Mouse (Mus musculus): ENCODE results near the gene Tmem150b.

The Tmem150b gene

DNA sequence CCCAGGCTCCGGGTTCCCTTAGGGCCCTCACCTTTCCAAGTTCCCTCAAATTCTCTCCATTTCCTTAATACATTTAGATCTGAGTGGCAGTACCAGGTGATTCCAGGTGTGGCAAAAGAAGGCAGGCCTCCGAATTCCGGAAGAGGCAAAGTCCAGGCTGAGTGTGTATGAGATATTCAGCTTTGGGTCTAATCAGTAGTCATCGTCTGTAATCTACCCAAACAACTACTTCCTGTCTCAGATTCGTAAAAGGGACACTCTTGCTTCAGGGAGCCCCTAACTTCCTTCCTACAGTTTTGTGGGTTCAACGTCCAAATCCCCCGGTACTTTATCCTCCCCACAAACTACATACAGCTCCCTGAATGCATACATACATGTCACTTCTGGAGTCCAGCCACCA lies at the start of gene Tmem150b:
Gene Tmem150b, minus strand, starts transcription at position 81 of the 400 bp plus-strand sequence.
- CTCF ChIA-PET, result no interaction called here

- CTCF ChIA-PET, result no interaction called here
These were observed 46.2 kb upstream of the Tmem150b start, which contains the start of gene Fam71e2 for GRCm38 (mm10) chr7:4771202-4771601. Fam71e2 (minus strand) TSS chr7:4771302.

GRCm38 (mm10) chr7:4764946-4765710 lies 40.1 kb upstream of the Tmem150b start:
- CTCF ChIA-PET, result interaction anchor here (0.6 kb wide), 2 partner anchors 9 to 16 kb away, joined by 3 to 5 read pairs; no protein-coding TSS in a partner anchor

DNA sequence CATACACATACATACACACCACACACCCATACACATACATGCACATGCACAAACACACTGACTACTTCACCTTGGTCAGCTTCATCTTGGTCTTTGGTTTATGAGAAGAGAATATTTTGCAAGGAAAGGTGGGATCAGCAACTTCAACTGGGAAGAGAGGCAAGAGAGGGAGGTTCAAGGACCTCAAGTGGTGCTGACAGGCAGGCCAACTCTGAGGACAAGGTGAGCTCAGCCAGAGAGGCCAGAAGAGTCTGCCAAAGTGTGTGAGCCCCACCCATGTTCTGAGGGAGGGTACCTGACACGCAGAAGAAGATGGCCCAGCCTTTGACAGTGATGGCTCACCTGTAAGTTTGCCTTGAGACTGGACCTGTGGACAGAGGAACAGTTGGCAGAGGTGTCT lies 34.6 kb upstream of the Tmem150b start:
- CTCF ChIA-PET, result no interaction called here

DNA sequence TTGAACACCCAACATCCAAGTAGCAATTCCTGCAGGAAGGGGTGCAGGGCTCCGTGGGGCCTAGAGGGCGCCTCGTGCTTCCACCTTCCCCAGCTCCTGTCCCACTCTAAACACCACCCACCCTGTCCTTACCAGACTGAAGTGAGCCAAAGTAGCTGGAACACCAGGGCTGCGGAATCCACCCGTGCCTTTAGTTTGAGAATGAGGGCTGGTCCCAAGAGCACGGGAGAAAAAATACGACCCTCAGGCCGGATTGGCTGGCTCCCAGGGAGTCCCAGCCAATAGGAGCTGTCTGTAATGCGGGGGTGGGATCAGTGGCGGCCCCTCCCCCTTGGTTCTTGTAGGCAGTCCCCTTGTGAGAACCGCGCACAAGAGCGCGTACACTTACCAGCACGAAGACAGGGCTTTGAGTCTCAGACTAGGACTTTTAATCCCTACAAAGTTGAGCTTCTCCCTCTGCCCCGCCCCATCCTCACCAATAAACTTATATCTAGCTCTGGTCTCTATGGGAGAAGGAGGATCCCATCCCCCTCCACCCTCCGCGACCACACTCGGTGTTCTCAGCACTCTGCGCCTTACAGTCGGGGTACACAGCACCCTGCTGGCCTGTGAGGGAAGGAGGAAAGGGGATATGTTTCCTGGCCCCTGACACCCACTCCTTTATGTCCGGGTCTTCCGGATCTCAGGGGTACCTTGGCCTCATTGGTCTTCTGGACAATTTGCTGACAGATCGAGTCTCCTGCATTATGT lies 27.9 kb upstream of the Tmem150b start, which contains the start of gene Cox6b2:
Gene Cox6b2, minus strand, starts transcription at position 274 of the 750 bp plus-strand sequence.
- CTCF ChIA-PET, result interaction anchor here (0.6 kb wide), 1 partner anchor 187 kb away, joined by 3 read pairs; no protein-coding TSS in a partner anchor

- CTCF ChIA-PET, result interaction anchor here (0.6 kb wide), 1 partner anchor 188 kb away, joined by 3 read pairs; no protein-coding TSS in a partner anchor
These were observed 27.1 kb upstream of the Tmem150b start for GRCm38 (mm10) chr7:4751971-4752820.

GRCm38 (mm10) chr7:4749169-4749568 lies 24.1 kb upstream of the Tmem150b start:
- CTCF ChIA-PET, result no interaction called here

DNA sequence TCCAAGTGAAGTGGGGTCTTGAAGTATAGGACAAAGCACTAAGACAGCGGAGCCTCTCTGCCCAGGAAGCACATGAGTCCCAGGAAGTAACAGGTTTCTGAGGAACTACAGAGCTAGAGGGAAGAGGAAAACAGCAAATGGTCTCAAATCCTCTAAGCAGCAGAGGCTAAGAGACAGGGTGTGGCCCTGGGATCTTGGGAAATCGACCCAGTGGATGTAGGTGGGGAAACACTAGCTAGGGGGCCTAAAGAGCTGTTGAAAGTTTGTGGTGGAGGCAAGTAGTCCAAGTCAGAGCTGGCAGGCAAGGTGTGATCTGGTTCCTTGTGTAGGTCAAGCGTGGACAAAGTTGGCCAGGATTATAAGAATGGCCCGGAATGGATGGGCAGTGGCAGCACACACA lies 23.3 kb upstream of the Tmem150b start:
- CTCF ChIA-PET, result no interaction called here

DNA sequence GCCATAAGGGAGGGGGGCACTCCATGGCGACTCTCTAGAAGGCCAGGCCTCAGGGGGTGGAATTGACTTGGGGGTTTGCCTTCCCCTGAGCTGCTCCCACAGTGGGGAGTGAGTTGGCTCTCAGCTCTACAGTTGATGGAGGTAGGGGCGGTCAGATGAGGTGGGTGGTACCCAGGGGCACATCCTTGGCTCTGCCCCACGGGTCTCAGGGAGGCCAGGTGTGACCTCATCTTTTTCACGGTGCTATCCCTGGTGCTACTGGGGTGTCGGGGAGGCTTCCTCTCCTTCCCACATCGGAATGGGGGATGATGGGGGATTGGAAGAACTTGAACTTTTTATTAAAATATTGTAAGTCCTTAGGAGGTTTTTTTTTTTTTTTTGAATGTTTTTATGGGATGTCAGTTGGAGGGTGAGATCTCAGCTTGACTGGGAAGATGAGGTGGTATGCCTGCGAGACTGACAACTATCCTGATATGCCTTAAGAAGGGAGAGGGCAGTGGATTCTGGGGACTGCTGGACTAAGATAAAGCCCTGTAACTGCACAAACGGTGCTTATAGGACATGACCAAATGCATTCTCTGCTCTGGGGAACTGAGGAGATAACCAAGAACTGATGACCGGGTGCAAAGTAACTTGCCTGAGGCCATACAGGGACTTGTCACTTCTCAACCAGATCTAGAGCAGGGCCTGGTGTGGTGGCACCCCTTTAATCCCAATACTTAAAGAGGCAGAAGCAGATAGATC lies 22.3 kb upstream of the Tmem150b start:
- CTCF ChIA-PET, result interaction anchor here (0.6 kb wide), 1 partner anchor 309 kb away, joined by 3 read pairs; no protein-coding TSS in a partner anchor

DNA sequence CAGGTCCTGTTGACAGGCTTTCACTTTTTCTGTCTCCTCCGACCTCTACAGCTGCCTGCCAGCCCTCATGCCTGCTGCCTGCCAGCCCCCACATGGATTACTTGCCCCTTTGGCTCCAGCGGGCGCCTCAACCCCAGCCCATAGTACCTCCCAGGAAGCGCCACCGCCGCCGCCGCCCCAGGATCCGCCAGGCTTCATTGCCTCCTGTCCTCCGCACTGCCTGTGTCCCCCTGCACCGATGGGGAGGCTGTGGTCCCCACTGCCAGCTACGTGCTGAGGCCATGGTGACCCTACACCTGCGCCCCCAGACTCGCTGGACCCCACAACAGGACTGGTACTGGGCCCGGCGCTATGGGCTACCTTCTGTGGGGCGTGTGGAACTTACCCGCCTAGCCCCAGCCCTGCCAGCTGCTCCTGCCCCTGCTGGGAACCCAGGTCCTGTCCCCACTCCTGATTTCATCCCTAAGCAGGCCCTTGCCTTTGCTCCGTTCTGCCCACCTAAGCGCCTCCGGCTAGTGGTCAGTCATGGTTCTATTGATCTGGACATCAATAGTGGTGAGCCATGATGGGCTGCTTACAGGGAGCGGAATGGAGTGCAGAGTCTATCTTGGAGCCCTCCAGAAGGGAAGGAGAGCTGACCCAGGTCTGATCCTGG lies 21.4 kb upstream of the Tmem150b start:
- CTCF ChIA-PET, result no interaction called here

- CTCF ChIA-PET, result no interaction called here
These were observed 19.8 kb upstream of the Tmem150b start for GRCm38 (mm10) chr7:4744886-4745285.

DNA sequence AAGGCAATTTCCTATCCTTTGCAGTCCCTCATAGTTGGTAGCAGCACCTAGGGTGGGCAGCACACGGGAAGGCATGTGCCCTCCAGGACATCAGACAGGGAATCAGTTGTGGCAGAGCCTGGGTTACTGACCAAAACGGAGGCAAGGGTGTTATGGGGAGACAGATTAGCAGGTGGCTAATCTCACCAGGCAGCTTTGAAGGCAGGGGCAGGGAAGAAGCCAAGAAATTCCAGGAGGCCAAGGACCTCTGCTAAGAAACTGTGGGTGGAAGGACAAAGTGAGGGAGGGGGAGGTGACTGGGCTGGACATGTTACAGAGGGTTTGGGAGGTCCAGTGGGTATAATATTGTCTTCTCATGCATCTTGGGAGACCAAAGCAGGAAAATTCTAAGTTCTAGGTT lies 18.3 kb upstream of the Tmem150b start:
- CTCF ChIA-PET, result no interaction called here

GRCm38 (mm10) chr7:4742482-4742819 lies 17.4 kb upstream of the Tmem150b start:
- CTCF ChIA-PET, result no interaction called here

GRCm38 (mm10) chr7:4741672-4742481 lies 16.8 kb upstream of the Tmem150b start:
- CTCF ChIA-PET, result no interaction called here

GRCm38 (mm10) chr7:4741151-4741550 lies 16.1 kb upstream of the Tmem150b start:
- CTCF ChIA-PET, result no interaction called here

- CTCF ChIA-PET, result interaction anchor here (0.9 kb wide), 1 partner anchor 26 kb away, joined by 3 read pairs; no protein-coding TSS in a partner anchor
These were observed 15.3 kb upstream of the Tmem150b start for GRCm38 (mm10) chr7:4740309-4740727.

DNA sequence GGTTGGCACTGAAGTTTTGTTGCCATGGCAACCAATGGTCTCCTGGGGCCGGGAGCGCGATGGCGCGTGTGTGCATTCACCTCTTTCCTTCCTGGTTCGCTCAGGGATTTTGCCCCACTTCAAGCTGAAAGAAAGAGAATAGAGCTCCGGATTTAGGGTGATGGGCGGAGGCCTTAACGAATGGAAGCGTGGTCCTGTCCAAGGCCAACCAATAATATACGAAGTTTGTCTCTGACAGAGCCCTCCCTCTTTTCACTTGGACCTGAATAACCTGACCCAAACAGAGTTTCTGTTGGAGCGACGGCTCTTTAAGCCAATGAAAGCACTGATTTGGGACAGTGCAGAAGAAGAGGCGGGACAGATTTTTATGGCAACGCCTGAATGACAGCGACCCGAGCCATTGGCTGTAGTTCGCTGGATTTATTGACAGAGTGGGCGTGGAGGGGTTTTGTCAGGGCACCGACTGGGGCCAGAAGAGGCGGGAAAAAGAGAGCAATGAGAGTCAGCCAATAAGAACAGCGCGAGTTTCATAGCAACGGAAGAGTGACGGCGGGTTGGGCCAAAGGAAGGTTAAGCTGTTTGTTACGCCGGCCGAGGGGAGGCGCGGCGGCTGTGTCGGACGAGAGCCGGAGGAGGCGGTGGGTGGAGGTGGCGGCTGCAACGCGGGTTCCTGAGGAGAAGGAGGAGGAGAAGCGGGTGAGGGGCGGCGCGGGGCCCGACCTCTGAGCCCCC lies 14.7 kb upstream of the Tmem150b start, which contains the start of gene Kmt5c:
Gene Kmt5c, plus strand, starts transcription at position 572 of the 732 bp plus-strand sequence.
- CTCF ChIA-PET, result interaction anchor here (0.9 to 1.5 kb wide), 2 partner anchors 26 to 53 kb away, joined by 3 to 4 read pairs; partner anchors contain the start of gene Rpl28

DNA sequence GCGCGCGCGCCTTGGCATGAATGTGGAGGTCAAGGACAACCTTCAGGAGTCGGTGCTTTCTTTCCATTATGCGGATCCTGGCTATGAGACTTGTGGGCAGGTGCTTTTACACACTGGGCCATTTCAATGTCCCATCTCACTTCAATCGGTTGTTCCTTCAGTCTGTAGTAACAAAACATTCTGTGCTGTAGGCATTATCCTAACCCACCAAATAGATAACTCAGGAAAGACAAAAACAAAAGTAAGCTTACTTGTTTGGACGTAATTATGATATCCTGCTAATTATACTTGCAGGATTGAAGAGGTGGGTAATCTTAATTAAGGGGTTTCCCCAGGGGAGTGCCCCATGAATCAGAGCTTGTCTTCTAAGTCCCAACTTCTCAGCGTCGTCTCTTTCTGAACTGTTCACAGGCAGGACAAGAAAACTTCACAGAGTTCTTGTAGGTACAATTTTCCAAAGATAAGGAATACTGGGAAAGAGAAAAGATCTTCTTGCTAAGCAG lies 14.0 kb upstream of the Tmem150b start:
- CTCF ChIA-PET, result interaction anchor here (1.5 kb wide), 1 partner anchor 54 kb away, joined by 4 read pairs; the partner anchor contains the start of gene Rpl28

All from spleen, embryonic (tissue).